Mouse (Mus musculus): ENCODE measurements around the gene Gm17067. TPM values are rescaled to one million over a fixed set of nuclear protein-coding genes. Genes with fewer than 3 reads are reported as not detected.
"Not testable (repeated sequence)": the region's sequence is repeated elsewhere in the genome, so short reads cannot be mapped to it uniquely, and the experiment has no call there.

Gene Gm17067
- polyA plus RNA-seq (2014; fragmentation: Nextera tagmentation; extraction: Ambion mirVana): not detected in 2 replicates

DNA sequence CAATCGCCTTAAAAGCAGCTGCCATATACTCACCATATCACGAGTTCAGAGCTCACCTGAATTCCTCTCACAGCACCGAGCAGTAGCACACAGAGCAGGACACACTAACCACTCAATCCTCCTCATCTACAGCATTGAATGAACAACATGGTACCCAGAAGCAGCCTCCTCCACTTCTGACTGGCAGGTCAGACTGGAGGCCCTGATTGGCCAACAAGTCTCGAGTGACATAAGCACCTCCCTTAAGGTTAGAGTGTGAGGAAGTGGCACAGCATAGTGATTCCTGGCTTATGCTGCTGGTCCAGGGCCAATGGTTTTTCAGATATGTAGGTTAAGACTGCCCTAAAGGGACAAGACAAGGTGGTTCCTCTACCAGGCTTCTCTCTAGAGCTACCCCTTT is at the start of gene Gm17067:
TSS of gene Gm17067 (minus strand) at position 101 of the 400 bp plus-strand sequence.
- H3K4me1 ChIP-seq (ENCODE audit: control insufficient read depth, insufficient read depth, low read length); DNase-seq (ENCODE audit: low spot score): not testable (repeated sequence)

DNA sequence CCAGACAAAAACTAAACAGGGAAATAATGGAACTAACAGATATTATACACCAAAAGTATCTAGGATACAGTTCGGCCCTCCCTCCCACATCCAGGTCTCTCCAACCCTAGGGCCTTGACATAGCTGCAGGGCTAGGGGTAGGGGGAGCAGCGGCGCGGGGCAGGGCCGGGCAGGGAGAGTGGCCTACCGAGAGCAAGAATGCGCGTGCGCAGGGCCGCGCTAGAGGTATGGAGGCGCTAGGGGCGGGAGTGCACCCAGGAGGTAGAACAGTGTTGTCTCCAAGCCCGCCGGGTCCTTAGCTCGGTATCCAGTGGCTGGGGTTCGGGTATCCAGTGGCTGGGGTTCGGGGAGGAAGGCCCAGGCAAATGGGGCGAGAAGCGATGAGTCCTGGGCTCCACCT is 23.0 kb upstream of the Gm17067 start:
- no peaks in the 10 kb centered on the region for H3K36me3 ChIP-seq (ENCODE audit: control insufficient read depth, insufficient read depth, low read length)
- no peaks in the 10 kb centered on the region for H3K4me1 ChIP-seq (ENCODE audit: control insufficient read depth, insufficient read depth, low read length)
- no peaks in the 10 kb centered on the region for H3K9me3 ChIP-seq (ENCODE audit: control insufficient read depth, low read length)
- H3K27ac ChIP-seq (ENCODE audit: low read depth, low read length): no peak overlapping the region
- no peak for ATAC-seq (ENCODE audit: insufficient read depth, low FRiP score, low TSS enrichment)
- no peak overlapping the region for H3K9ac ChIP-seq (ENCODE audit: low read length)
- H3K4me2 ChIP-seq (ENCODE audit: low read depth): no peak overlapping the region
- DNase-seq (ENCODE audit: low spot score): no peak
- WGBS: 53% methylated on average over 20 of the region's 20 CpGs
- H3K27me3 ChIP-seq (ENCODE audit: control insufficient read depth, insufficient read depth, low read length): no peaks in the 10 kb centered on the region
- no peak overlapping the region for H3K4me3 ChIP-seq (ENCODE audit: low read depth, low read length)

More for the DNA sequence above, at the start of gene Gm17067:
- not testable (repeated sequence) for ATAC-seq (ENCODE audit: insufficient read depth, low FRiP score, low TSS enrichment); H3K9me3 ChIP-seq (ENCODE audit: control insufficient read depth, low read length); H3K4me3 ChIP-seq (ENCODE audit: low read depth, low read length); H3K4me2 ChIP-seq (ENCODE audit: low read depth); H3K9ac ChIP-seq (ENCODE audit: low read length); H3K27ac ChIP-seq (ENCODE audit: low read depth, low read length); H3K36me3 ChIP-seq (ENCODE audit: control insufficient read depth, insufficient read depth, low read length); H3K27me3 ChIP-seq (ENCODE audit: control insufficient read depth, insufficient read depth, low read length)
- 94% methylated on average over 4 of the region's 4 CpGs for WGBS

DNA sequence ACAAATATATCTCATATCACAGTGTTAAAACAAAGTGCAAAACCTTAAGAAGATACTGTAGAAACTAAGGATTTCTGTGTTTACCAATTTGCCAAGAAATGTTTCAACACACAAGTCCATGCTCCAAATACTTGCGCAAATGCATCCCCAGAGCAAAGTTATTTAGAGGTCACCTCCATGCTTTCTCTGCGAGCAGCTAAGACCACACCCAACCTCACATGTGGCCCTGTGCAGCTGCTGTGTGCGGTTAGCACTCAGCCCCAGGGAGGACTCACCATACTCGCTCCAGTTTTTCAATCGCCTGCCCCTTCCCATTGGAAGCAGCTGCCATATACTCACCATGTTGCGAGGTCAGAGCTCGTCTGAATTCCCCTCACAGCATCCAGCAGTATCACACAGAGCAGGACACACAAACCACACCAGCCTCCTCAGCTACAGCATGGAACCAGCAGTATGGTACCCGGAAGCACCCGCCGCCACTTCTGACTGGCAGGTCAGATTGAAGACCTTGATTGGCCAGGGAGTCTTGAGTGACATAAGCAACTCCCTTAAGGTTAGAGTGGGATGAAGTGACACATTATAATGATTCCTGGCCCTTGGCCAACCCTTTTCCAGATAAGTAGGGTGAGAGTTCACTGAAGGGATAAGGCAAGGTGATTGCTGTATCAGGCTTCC is 11.9 kb upstream of the Gm17067 start:
- no peak overlapping the region for H3K4me3 ChIP-seq (ENCODE audit: low read depth, low read length)
- no peak overlapping the region for H3K4me2 ChIP-seq (ENCODE audit: low read depth)
- H3K27me3 ChIP-seq (ENCODE audit: control insufficient read depth, insufficient read depth, low read length): no peaks in the 10 kb centered on the region
- DNase-seq (ENCODE audit: low spot score): no peak
- H3K4me1 ChIP-seq (ENCODE audit: control insufficient read depth, insufficient read depth, low read length): no peaks in the 10 kb centered on the region
- H3K36me3 ChIP-seq (ENCODE audit: control insufficient read depth, insufficient read depth, low read length): no peaks in the 10 kb centered on the region
- 0 out of 2 replicates have a peak, but pooled peaks cover 3% of the 10 kb centered on the region for H3K9me3 ChIP-seq (ENCODE audit: control insufficient read depth, low read length)
- no peak overlapping the region for H3K9ac ChIP-seq (ENCODE audit: low read length)
- ATAC-seq (ENCODE audit: insufficient read depth, low FRiP score, low TSS enrichment): no peak
- no peak overlapping the region for H3K27ac ChIP-seq (ENCODE audit: low read depth, low read length)
- 85% methylated on average over 10 of the region's 10 CpGs for WGBS

DNA sequence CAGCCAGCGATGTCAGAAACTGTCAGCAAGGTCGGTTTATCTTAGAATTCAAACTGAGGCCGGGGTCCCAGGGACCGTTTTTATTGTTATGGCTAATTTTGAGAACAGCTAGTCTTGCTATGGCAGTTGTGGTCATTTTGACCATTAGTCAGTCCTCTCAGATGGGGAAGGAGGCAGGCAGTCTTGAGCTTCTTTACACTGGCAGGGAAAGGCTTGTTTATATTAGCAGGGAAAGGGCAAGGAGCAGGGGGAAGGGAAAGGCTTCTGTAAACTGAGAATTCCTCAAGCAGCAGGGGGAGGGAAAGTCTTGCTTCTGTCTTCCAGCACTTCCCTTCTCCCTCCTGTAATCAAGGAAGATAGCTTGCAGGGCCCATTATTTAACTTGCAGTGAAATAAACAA is 33.6 kb downstream of the Gm17067 start:
- H3K27me3 ChIP-seq (ENCODE audit: control insufficient read depth, insufficient read depth, low read length); H3K36me3 ChIP-seq (ENCODE audit: control insufficient read depth, insufficient read depth, low read length); H3K9me3 ChIP-seq (ENCODE audit: control insufficient read depth, low read length); H3K27ac ChIP-seq (ENCODE audit: low read depth, low read length); H3K4me1 ChIP-seq (ENCODE audit: control insufficient read depth, insufficient read depth, low read length); H3K9ac ChIP-seq (ENCODE audit: low read length); DNase-seq (ENCODE audit: low spot score): not testable (repeated sequence)
- H3K4me3 ChIP-seq (ENCODE audit: low read depth, low read length): peak overlapping the region; percentile 47
- peak overlapping the region; percentile 39 for H3K4me2 ChIP-seq (ENCODE audit: low read depth)
- 2% methylated on average over 4 of the region's 4 CpGs for WGBS
- ATAC-seq (ENCODE audit: insufficient read depth, low FRiP score, low TSS enrichment): 0 out of 2 replicates have a peak, but pooled peaks have one; percentile 6

DNA sequence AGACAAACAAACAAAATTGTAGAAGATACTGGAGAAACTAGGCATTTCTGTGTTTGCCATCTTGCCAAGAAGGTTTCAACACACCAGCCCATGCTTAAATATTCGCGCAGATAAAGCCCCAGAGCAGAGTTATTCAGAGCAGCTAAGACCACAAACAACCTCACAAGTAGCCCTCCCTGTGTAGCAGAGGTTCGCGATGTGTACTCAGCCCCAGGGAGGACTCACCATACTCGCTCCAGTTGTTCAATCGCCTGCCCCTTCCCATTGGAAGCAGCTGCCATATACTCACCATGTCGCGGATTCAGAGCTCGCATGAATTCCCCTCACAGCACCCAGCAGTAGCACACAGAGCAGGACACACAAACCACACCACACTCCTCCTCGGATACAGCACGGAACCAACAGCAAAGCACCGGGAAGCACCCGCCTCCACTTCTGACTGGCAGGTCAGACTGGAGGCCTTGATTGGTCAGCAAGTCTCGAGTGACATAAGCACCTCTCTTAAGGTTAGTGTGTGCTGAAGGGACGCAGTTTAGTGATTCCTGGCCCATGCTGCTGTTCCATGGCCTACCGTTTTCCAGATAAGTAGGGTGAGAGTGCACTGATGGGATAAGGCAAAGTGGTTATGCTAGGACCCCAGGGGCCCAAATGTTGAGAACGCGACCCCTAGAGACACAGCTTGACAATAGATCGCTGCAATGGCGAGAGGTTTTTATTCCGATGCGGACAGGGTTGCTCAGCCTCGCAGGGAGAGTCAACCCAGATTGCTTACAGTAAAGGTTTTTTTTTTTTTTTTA is 34.3 kb downstream of the Gm17067 start, which contains the start of gene Zfp975:
TSS of gene Zfp975 (minus strand) at position 381 of the 797 bp plus-strand sequence.
- WGBS: under 1% methylated on average over 23 of the region's 23 CpGs
- H3K9me3 ChIP-seq (ENCODE audit: control insufficient read depth, low read length); H3K36me3 ChIP-seq (ENCODE audit: control insufficient read depth, insufficient read depth, low read length); H3K27ac ChIP-seq (ENCODE audit: low read depth, low read length); H3K4me1 ChIP-seq (ENCODE audit: control insufficient read depth, insufficient read depth, low read length); H3K27me3 ChIP-seq (ENCODE audit: control insufficient read depth, insufficient read depth, low read length): not testable (repeated sequence)
- DNase-seq (ENCODE audit: low spot score): peak; percentile 83
- Histone ChIP-seq H3K4me2 (ENCODE audit: low read depth) (peak within 1 kb of the TSS; percentile 39), H3K9ac (ENCODE audit: low read length) (peak within 1 kb of the TSS; percentile 64), H3K4me3 (ENCODE audit: low read depth, low read length) (peak within 1 kb of the TSS; percentile 47)
- peak; percentile 100 for ATAC-seq (ENCODE audit: insufficient read depth, low FRiP score, low TSS enrichment)

DNA sequence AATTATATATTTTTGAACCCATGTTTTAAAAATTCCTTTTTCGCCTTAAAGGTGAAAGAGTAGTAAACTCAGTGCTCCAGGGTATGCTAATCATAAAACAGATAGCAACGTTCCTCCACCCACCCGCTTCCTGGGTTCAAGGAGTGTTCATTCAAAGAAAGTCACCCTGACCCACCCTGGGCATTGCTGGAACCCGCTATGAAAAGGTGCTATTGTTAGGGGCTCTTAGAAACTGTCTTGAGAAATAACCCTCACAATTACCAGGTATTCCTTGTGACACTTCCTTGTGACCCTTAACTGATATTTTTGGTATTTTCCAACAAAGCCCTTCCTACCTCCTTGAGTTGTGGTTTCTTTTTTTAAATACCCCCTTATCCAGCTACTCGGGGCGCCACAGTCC is 46.7 kb downstream of the Gm17067 start:
- H3K4me2 ChIP-seq (ENCODE audit: low read depth); ATAC-seq (ENCODE audit: insufficient read depth, low FRiP score, low TSS enrichment); H3K4me3 ChIP-seq (ENCODE audit: low read depth, low read length); H3K36me3 ChIP-seq (ENCODE audit: control insufficient read depth, insufficient read depth, low read length); H3K9ac ChIP-seq (ENCODE audit: low read length); H3K27ac ChIP-seq (ENCODE audit: low read depth, low read length); DNase-seq (ENCODE audit: low spot score); H3K27me3 ChIP-seq (ENCODE audit: control insufficient read depth, insufficient read depth, low read length); H3K4me1 ChIP-seq (ENCODE audit: control insufficient read depth, insufficient read depth, low read length); H3K9me3 ChIP-seq (ENCODE audit: control insufficient read depth, low read length): not testable (repeated sequence)
- 90% methylated on average over 6 of the region's 6 CpGs for WGBS

DNA sequence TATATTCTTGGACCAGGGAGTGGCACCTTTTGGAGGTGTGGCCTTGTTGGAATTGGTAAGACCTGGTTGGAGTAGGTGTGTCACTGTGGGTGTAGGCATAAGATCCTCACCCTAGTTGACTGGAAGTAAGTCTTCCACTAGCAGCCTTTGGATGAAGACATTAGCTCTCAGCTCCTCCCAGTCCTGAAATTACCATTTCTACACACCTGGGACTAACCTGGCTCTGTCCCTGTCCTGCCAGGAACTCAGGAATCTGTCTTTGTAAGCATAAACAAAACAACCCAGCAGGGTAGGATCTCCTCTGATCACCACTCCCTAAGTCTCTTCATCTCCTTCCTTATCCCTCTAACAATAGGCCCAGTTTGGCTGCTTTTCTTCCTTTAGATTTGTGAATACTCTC is 47.2 kb downstream of the Gm17067 start:
- not testable (repeated sequence) for H3K4me2 ChIP-seq (ENCODE audit: low read depth); H3K27me3 ChIP-seq (ENCODE audit: control insufficient read depth, insufficient read depth, low read length); ATAC-seq (ENCODE audit: insufficient read depth, low FRiP score, low TSS enrichment); H3K9ac ChIP-seq (ENCODE audit: low read length); H3K4me1 ChIP-seq (ENCODE audit: control insufficient read depth, insufficient read depth, low read length); H3K27ac ChIP-seq (ENCODE audit: low read depth, low read length); H3K36me3 ChIP-seq (ENCODE audit: control insufficient read depth, insufficient read depth, low read length); H3K9me3 ChIP-seq (ENCODE audit: control insufficient read depth, low read length); H3K4me3 ChIP-seq (ENCODE audit: low read depth, low read length); DNase-seq (ENCODE audit: low spot score)

DNA sequence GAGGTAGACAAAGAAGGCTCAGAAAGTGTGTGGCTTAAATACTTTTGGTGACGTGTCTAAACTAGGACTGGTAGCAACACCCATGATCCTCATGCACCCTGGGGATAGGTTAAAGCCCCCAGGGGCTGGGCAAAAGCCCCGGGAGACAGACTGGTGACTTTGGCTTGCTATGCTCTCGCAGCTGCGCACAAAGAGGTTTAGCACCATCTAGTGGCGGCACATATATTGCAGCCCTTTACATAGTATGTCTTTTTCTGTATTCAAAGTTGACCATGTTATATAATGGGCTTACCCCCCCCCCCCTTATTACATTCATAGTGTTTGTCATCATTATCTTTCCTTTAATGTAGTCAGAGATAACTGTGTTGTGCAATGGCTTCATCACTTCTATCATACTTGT is 66.7 kb downstream of the Gm17067 start:
- WGBS: 64% methylated on average over 4 of the region's 5 CpGs
- not testable (repeated sequence) for H3K4me2 ChIP-seq (ENCODE audit: low read depth); DNase-seq (ENCODE audit: low spot score); H3K9ac ChIP-seq (ENCODE audit: low read length); H3K27me3 ChIP-seq (ENCODE audit: control insufficient read depth, insufficient read depth, low read length); H3K36me3 ChIP-seq (ENCODE audit: control insufficient read depth, insufficient read depth, low read length); H3K4me1 ChIP-seq (ENCODE audit: control insufficient read depth, insufficient read depth, low read length); H3K4me3 ChIP-seq (ENCODE audit: low read depth, low read length); H3K9me3 ChIP-seq (ENCODE audit: control insufficient read depth, low read length); ATAC-seq (ENCODE audit: insufficient read depth, low FRiP score, low TSS enrichment); H3K27ac ChIP-seq (ENCODE audit: low read depth, low read length)

Measured in neural tube, embryonic 11.5 days (tissue).